Mouse (Mus musculus) urinary bladder, postnatal 4 days (tissue): ENCODE data around the gene Akip1.

Experiments used
- DNase-seq, 2 experiments: peaks; one replicate each; pipeline ENCODE4 v3.0.0; 2021 to 2022; ENCODE audit warnings: low spot score in 2 of 2

The Akip1 gene

DNA sequence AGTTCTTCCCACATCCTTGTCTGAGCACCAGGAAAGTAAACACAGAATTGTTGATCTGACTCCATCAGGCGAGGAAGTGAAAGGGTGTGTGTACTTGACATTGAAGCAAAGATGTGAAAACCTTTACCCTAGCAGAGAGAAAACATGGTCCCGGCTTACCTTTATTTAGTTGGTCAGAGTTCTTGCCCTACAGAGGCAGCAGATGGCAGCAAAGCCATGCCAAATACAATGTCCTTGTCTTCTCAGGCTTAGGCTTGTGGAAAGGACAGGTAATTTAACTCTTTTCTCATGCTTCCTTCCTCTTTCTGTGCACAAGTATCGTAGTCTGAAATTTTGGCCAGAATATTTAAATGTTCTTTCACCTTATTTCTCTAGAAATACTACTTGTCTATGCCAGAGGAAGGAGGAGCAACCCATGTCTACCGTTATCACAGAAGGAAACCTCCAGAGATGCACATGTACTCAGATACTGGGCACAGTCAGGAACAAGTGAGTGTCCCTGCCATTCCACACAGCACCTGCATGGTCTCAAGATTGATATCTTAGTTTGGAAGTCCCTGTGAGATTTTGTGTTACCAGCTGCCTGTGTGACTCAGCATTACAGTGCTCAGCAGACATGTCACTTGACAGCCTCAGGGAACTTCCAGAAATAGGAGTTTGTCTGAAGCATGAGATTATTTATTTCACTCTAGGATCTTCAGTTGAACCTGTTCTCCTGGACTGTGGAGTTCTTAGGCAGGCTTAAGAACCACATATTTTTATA lies 3.7 kb downstream of the Akip1 start:
- DNase-seq = no peak

GRCm38 (mm10) chr7:109708961-109709382 lies 5.5 kb downstream of the Akip1 start:
- DNase-seq = peak in 1 of 2 experiments; percentile 63

- DNase-seq = no peak
These were observed 6.6 kb downstream of the Akip1 start for GRCm38 (mm10) chr7:109710069-109710468.

DNA sequence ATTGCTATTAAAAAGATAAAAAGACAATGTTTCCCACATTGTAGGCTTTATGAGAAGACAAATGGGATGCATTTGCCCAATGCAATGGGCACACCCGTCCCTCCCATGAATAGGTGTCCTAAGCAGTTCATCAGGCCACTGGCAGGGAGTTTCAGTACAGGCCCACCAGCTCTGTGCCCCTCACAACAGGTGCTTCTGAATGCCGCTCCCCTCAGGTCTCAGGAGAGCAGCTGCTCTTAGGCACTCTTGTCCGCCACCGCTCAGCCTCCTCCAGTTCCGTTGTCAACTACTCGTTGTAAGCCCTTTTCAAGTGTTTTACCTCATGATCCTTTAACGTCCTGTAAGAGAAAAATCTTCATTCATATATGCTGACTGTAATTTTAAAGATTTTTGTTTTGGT lies 8.7 kb downstream of the Akip1 start:
- DNase-seq = no peak

GRCm38 (mm10) chr7:109713434-109713982 lies 10.0 kb downstream of the Akip1 start:
- no peak for DNase-seq

DNA sequence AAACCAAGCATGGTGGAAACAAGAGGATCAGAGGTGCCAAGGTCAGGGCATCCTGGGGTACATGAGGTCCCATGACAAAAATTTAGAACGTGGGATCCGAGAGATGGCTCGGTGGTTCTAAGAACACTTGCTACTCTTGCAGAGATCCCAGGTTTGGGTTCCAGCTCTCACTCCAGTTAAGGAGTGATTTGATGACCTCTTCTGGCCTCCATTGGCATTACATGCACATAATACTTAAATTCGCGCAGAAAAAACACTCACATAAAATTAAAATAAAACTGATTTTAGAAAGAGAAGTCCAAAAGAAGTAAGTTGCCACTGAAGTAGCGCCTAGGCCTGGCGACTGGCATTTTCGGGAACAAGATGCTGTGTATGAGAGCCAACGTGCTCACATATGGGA lies 15.8 kb downstream of the Akip1 start:
- DNase-seq = no peak

- no peak for DNase-seq
These were observed 19.1 kb downstream of the Akip1 start for GRCm38 (mm10) chr7:109722618-109723017.

GRCm38 (mm10) chr7:109723114-109723513 lies 19.6 kb downstream of the Akip1 start:
- DNase-seq = no peak

GRCm38 (mm10) chr7:109723697-109724096 lies 20.2 kb downstream of the Akip1 start, which contains the start of gene BC051019:
BC051019 (minus strand) TSS chr7:109723850.
- DNase-seq = no peak

DNA sequence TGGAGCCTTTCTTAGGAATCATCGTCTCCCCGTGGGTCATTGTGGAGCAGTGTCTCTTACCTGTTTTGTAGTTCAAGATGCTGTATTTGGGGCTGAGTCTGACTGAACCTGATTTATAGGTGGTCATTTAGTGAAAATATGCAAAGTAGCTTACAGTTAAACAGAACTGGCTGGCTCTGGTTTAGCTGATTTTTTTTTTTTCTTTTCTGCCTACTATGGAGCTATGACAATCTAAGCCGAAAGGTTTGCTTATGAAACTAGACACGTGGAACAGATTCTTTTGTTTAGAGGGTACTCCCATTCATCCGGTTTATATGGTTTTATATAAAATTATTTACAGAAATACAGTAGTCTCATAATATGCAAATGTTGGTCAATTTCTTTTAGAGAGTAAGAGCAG lies 28.1 kb downstream of the Akip1 start, which contains the start of gene Ascl3:
Ascl3 (minus strand) TSS at position 101 of the 400 bp plus-strand sequence.
- no peak for DNase-seq

DNA sequence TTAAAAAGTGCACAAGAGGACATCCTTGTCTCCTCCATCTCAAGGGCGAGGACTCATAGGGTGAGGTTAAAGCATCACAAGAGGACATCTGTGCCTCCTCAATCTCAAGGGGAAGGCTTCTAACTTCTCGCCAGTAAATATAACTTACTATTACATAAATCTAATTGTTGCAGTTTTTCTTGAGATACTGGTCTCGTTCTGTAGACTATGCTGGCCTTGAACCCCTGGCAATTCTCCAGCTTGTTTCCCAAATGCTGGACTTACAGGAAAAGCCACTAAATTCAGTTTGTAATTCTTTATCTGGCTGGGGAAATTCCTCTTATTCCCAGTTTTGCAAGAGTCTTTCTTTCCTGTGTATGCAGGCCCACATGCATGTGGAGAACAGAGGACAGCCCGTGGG lies 31.3 kb downstream of the Akip1 start:
- no peak for DNase-seq

- no peak for DNase-seq
These were observed 36.4 kb downstream of the Akip1 start for GRCm38 (mm10) chr7:109739822-109740370.

DNA sequence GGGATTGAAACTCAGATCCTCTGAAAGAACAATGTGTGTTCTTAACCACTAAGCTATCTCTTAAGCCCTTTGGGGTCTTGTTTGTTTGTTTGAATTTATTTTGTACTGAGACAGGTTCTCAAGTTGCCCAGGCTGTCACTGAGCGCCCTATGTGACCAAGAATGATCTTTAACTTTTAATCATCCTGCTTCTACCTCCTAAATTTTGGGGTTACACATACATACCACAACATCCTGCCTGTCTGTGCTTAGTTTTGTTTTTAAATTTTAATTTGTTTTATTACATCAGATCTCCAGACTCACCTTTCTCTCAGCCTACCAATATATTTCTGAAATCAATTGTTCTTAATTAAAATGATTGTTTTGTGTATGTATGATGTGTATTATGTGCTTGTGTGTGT lies 37.6 kb downstream of the Akip1 start:
- DNase-seq = no peak

GRCm38 (mm10) chr7:109741703-109742102 lies 38.2 kb downstream of the Akip1 start:
- no peak for DNase-seq

DNA sequence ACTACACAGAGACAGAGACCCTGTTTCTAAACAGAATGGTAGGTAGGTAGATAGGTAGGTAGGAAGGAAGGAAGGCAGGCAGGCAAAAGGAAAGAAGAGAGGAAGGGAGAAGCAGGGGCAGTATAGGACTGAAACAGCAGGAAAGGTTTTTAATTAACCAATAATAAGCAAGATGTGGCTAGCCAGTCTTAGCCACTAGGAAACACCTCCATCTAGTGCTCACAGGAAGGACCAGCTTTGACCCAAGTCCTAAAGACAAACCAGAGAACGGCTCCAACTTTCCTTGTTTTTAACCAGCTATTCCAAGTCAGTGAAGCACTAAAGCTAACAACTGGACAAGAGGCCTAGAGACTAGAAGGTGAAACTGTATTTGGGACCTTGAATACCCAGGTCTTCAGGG lies 44.3 kb downstream of the Akip1 start:
- no peak for DNase-seq

- DNase-seq = no peak
These were observed 48.0 kb downstream of the Akip1 start for GRCm38 (mm10) chr7:109751427-109752007.

GRCm38 (mm10) chr7:109752008-109752925 lies 48.8 kb downstream of the Akip1 start, which contains the start of gene Tmem9b:
Tmem9b (minus strand) TSS chr7:109752875.
- peak; percentile 74 for DNase-seq

DNA sequence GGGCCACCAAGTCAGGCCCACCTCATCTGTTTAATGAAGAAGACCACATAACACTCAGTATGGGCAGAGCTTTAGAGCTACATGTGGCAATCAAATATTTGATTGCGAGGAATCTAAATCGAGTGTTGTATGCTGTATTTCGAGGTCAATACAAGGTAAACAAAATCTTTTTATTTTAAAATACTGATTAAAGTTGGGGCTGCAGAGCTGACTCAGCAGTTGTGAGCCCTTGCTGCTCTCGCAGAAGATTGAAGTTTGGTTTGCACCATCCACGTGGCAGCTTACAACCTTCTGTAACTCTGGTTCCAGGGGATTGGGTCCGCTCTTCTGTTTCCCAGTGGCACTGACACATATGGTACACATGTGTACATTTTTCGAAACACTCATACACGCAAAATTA lies 50.5 kb downstream of the Akip1 start:
- no peak for DNase-seq

- DNase-seq = no peak
These were observed 52.8 kb downstream of the Akip1 start for GRCm38 (mm10) chr7:109756291-109756690.
